Mouse (Mus musculus): ENCODE measurements around the gene Sclt1.

DNA sequence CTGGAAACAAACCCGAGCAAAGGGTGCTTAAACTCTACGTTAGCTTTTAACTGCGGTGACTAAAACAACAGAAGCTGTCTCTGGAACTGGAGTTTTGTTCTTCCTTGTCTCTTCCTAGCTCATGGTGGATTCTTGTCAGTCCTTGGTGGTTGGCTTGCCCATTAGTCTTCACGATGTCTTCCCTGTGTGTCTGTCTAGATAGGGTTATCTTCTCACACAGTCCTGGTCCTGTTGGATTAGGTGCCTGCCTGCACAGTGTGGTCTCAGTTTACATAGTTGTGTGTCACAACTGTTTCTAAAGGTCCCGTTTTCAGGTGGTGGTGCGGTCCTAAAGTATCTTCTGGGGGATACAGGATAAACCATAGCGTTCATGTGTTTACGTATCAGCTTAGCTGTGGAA lies 145.3 kb downstream of the Sclt1 start:
- TF ChIP-seq CTCF (IDR thresholded peaks at IDR 0.05; ENCODE audit: borderline replicate concordance, insufficient read depth, low read depth, low read length) = no peak
- no peak for TF ChIP-seq POLR2A (IDR thresholded peaks at IDR 0.05; ENCODE audit: borderline replicate concordance, insufficient read depth, low read length)

Measured in cerebellum, adult 2 months (tissue).